Mouse (Mus musculus) cerebellum, adult 2 months (tissue): ENCODE measurements around the gene Bcl2l13.

Source experiments
- CTCF ChIP-seq: fragments of 200-500 bp; IDR thresholded peaks from 2 replicates; pipeline ENCODE4 v1.5.1; 2011; ENCODE audit warnings: low read depth, mild to moderate bottlenecking, control low read depth, low read length, moderate library complexity, borderline replicate concordance; ENCODE audit not compliant: insufficient read depth
- POLR2A ChIP-seq: fragments of 200-500 bp; IDR thresholded peaks from 2 replicates; pipeline ENCODE4 v1.6.1; 2011; ENCODE audit warnings: low read length, control low read depth, borderline replicate concordance; ENCODE audit not compliant: insufficient read depth

DNA sequence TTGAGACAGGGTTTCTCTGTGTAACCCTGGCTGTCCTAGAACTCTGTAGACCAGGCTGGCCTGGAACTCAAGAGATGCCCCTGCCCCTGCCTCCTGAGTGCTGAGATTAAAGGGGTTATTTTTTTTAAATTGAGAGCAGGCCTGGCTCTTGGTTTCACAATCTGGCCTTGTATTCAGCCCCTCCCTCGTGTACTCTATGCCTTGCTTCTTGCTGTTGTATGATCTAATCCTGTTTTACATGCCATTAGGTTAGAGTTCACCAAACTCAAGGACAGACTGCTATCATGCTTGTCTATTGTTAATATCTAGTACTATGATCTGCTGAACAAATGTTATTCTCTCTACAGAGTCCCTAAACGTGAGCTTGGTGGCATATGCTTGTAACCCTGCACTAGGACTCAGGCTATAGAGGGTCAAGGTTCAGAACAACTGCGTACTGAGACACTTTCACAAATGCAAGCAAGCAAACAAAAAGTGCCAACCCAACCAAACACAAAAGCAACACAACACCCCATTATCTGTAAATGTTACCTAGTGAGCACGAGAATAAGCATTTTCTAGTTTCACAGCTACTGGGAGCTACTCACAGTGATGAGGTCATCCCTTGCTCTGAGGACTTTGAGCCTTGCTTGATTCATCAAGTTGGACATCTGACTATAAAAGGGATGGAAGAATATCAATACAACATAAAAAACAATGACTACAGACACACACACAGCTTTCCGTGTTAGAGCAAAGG lies 28.8 kb upstream of the Bcl2l13 start:
- TF ChIP-seq CTCF (no peak), POLR2A (no peak)
